Mouse (Mus musculus) cerebellum, postnatal 25 days (tissue): ENCODE data around the gene Polrmt.

Experiments
- DNase-seq, 2 experiments: peaks; one replicate each; pipeline ENCODE4 v3.0.0; 2021; ENCODE audit warnings: mixed read lengths in 2 of 2

Gene Polrmt

GRCm38 (mm10) chr10:79740863-79741262 is 5.5 kb downstream of the Polrmt start:
- peak in 1 of 2 experiments; percentile 32 for DNase-seq

DNA sequence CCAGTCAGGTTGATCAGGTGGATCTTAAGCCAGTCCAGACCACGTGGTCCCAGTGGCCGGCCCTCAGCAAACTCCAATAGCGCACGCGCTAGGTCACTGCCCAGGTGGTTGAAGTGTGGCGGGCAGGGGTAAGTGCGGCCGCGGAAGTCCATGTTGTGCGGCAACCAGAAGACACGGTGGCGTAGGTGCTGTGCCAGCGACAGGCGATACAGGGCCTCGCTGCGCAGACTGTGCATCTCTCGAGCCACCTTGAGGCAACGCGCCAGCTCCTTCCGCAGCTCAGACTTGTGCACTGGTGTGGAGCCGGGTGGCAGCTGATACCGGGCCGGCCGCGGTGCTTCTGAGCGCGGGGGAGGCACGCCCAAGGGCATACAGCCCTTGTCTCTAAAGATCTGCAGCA is 7.1 kb downstream of the Polrmt start:
- peak in 1 of 2 experiments; percentile 34 for DNase-seq

- peak; percentile 55 to 75 for DNase-seq
These were observed 8.1 kb downstream of the Polrmt start for GRCm38 (mm10) chr10:79738259-79738658.

DNA sequence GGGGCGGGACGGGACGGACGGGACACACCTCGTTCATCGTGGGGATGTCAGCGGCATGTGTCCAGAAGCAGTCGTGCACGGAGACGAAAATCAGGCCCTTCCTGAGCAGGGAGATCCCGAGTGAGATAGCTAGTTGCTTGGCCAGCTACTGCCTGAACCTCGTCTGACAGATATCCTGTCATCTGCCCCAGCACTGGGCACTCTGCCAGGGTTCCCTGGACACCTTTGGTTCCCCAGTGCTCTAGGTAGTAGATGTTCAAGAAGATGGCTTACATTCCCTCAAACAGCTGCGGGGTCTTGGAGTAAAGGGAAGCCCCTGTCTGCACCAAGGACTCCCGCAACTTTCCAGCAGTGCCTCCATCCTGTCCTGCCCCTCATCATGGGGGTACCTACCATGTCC is 9.7 kb downstream of the Polrmt start:
- peak in 1 of 2 experiments; percentile 70 for DNase-seq

GRCm38 (mm10) chr10:79735361-79735760 is 11.0 kb downstream of the Polrmt start:
- peak in 1 of 2 experiments; percentile 57 for DNase-seq

- no peak for DNase-seq
These were observed 12.5 kb downstream of the Polrmt start for GRCm38 (mm10) chr10:79733847-79734246.

- peak; percentile 56 to 70 for DNase-seq
These were observed 13.9 kb downstream of the Polrmt start for GRCm38 (mm10) chr10:79732500-79732899.

- peak in 1 of 2 experiments; percentile 67 for DNase-seq
These were observed 16.9 kb downstream of the Polrmt start for GRCm38 (mm10) chr10:79729357-79729965.

GRCm38 (mm10) chr10:79728323-79729249 is 17.8 kb downstream of the Polrmt start:
- DNase-seq = peak in 1 of 2 experiments; percentile 43

- peak; percentile 62 to 75 for DNase-seq
These were observed 20.3 kb downstream of the Polrmt start for GRCm38 (mm10) chr10:79726090-79726489.

GRCm38 (mm10) chr10:79723692-79724091 is 22.7 kb downstream of the Polrmt start:
- DNase-seq = no peak

DNA sequence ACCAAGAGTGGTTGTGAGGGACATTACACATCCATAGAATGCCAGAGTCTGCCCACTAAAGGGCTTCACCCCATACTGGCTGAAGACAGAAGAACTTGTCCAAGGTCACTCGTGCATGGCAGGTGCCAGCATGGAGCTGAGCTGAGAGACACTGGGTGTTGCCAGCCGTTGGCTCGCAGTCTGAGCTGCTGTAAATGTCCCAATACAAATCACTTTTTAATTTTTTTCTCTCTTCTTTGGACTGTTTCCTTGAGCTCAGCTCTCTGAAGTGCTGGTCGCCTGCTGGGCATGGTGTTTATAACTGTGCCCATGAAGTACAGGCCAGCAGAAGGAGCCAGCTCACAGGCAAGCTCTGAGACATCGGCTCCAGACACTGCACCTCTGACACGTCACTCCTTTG is 23.3 kb downstream of the Polrmt start:
- no peak for DNase-seq

- DNase-seq = no peak
These were observed 25.3 kb downstream of the Polrmt start for GRCm38 (mm10) chr10:79721089-79721488.

DNA sequence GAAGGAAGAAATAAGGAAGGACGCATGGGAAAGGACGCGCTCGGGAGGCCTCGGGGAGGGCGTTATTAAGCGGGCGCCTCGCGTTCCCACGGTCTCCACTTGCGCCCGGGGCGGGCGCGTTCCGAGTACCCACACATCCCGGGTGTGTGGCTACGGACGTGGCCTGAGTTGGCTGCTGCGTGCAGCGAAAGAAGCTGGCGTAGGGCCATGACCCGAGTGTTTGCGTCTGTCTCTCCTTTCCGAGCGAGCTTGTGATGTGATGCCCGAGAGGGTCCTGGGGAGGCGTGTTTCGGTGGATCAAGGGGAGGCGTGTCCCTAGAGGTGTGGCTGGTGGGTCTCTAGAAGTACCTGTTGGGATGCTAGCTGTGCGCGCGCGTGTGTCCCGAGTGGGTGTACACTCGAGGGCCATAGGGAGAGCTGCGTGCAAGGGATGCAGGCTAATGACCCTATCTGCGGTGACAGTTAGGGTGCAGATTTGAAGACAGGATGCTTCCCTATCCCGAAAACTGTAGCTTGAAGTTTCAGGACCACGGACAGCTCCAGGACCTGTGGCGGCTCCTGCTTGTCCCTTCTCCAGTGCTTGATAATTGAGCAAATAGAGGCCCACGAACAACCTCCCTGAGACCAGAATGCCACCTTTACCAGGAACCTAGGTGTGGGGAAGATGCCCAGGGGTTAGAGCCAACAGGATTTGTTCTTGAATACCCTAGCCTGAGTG is 28.6 kb downstream of the Polrmt start:
- peak; percentile 52 to 74 for DNase-seq

GRCm38 (mm10) chr10:79716988-79717355 is 29.4 kb downstream of the Polrmt start:
- DNase-seq = peak; percentile 72 to 81

DNA sequence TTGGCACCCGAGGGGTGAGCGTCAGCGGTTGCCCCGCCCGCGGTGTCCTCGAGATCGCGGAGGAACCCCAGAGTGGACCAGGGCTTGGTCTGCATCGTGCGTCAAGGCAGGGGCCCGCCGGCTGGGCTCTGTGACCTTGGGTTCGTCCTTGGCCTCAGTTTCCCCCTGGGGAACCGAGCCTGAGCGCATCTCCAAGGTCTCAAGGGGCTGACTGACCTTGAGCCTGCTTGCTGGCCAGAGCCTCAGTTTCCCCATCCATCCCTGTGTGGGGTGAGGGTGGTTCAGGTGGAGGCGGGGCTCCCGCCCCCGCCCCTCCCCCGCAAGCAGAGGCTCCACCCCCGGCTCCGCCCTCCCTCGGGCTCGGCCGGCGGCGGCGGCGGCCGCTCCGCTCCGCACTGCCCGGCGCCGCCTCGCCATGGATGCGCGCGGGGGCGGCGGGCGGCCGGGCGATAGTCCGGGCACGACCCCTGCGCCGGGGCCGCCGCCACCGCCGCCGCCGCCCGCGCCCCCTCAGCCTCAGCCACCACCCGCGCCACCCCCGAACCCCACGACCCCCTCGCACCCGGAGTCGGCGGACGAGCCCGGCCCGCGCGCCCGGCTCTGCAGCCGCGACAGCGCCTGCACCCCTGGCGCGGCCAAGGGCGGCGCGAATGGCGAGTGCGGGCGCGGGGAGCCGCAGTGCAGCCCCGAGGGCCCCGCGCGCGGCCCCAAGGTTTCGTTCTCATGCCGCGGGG is 30.0 kb downstream of the Polrmt start, which contains the start of gene Hcn2:
TSS of gene Hcn2 (plus strand) at position 381 of the 734 bp plus-strand sequence.
- peak; percentile 73 to 86 for DNase-seq

DNA sequence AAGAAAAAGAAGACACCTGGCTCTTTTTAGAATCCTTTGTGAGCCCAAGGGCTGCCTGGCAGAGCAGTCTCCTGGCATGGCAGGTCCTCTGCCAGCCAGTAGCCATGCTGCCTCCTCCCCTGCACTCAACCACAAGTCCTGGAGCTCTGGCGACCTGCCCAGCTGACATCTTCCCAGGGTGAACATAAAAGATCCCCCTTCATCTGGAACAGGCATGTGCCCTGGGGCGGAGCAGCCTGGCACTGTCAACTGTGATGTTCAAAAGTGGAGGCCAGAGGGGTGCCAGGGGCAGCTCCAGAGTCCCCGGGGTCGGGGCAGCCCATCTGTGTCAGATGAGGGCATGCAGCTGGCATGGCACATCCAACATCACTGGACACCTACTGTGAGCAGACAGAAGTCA is 31.4 kb downstream of the Polrmt start:
- peak in 1 of 2 experiments; percentile 64 for DNase-seq

DNA sequence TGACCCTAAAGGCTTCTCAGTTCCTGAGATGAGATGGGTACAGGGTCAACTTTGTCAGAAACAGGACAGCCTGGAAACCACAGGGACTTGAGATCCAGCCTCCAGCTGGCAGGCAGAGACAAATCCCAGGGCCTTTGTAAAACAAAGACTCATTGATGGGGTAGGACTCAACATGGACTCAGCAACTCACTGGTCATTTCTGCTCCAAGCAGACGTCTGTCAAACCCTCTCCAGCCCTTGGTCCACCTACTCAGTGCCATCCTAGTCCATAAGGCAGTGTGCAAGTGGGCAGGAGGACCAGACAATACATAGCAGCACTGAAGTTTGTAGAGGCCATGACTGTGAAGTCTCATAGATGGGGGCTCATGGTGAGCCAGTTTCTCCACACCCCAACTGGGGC is 33.2 kb downstream of the Polrmt start:
- DNase-seq = no peak

- peak; percentile 87 to 94 for DNase-seq
These were observed 33.8 kb downstream of the Polrmt start for GRCm38 (mm10) chr10:79712499-79713126.

DNA sequence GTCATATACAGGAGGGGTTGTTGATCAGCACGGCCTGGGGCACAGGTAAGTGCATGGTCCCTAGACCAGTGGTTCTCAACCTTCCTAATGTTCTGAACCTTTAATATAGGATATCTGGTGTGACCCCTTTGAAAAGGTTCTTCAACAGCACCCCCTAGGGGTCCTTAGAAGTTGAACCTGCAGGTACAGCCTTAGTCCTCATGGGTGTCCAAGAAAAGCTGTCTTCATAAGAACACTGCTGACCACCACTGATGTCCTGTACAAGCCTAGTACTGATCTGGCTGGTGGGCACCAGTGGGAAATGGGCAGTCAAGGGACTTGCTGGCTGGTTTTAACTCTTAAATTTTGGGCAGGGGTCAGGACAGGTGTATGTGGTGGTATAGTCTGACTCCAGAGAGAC is 34.4 kb downstream of the Polrmt start:
- DNase-seq = no peak

DNA sequence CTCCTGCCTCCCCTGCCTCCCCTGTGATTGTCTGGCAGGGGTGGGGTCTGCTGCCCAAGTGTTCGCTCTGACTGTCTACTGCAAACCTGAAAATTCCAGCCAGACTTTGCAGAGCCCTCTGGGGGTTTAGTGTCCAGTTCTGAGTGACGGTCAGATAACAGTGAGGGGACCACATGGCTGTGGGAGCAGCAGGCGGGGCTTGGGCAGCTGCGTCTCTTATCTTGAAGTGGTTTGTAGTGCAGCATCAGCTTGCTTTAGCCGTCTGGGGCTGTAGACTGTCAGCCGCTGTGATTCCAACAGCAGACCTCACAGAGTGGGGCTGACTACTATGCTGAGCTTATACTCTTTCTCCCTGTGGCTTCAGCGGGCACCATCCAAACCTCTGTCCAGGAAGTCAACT is 37.1 kb downstream of the Polrmt start:
- no peak for DNase-seq

GRCm38 (mm10) chr10:79708668-79709067 is 37.7 kb downstream of the Polrmt start:
- no peak for DNase-seq
